Mouse (Mus musculus) neural tube, embryonic 15.5 days (tissue): Measurements from ENCODE around the gene Arhgap25. TPM values are rescaled to one million over a fixed set of nuclear protein-coding genes. Genes with fewer than 3 reads are reported as not detected.

Experiments
- ATAC-seq: fragments of 200-750 bp; cut with Nextera tagmentation; 2 replicates; pipeline ENCODE4 v1.8.0; 2017; ENCODE audit warnings: mild to moderate bottlenecking, moderate TSS enrichment, moderate library complexity; ENCODE audit not compliant: low FRiP score
- H3K27ac ChIP-seq: fragments of 300-500 bp; sonication (generic); replicated peaks from 2 replicates; pipeline ENCODE4 v1.5.1; 2015; ENCODE audit warnings: mild to moderate bottlenecking, inconsistent platforms
- H3K27me3 ChIP-seq: fragments of 300-500 bp; sonication (generic); replicated peaks from 2 replicates; pipeline ENCODE4 v1.6.1; 2015; ENCODE audit warnings: inconsistent platforms
- H3K36me3 ChIP-seq: fragments of 300-500 bp; sonication (generic); 2 replicates; pipeline ENCODE4 v1.6.1; 2015; ENCODE audit warnings: inconsistent platforms
- H3K4me1 ChIP-seq: fragments of 300-500 bp; sonication (generic); 2 replicates; pipeline ENCODE4 v1.6.1; 2015; ENCODE audit warnings: inconsistent platforms
- H3K4me2 ChIP-seq: fragments of 300-500 bp; sonication (generic); 2 replicates; pipeline ENCODE4 v1.6.1; 2015; ENCODE audit warnings: inconsistent platforms, mild to moderate bottlenecking, moderate library complexity
- H3K4me3 ChIP-seq: fragments of 300-500 bp; sonication (generic); replicated peaks from 2 replicates; pipeline ENCODE4 v1.5.1; 2015; ENCODE audit warnings: mild to moderate bottlenecking, inconsistent platforms
- H3K9ac ChIP-seq: fragments of 300-500 bp; sonication (generic); replicated peaks from 2 replicates; pipeline ENCODE4 v1.6.1; 2015; ENCODE audit warnings: mild to moderate bottlenecking, inconsistent platforms
- H3K9me3 ChIP-seq: fragments of 300-500 bp; sonication (generic); replicated peaks from 2 replicates; pipeline ENCODE4 v1.6.1; 2016; ENCODE audit warnings: inconsistent platforms
- WGBS: fragments of 180-500 bp; shearing (Covaris S2); methylation state at CpG from one replicate; pipeline ENCODE4 v1.1.7; 2015; ENCODE audit warnings: mixed read lengths; 5-methylcytosine and 5-hydroxymethylcytosine counted together
- polyA plus RNA-seq: library from polyadenylated mRNA; unstranded; fragments of >200 nt; fragmentation: Nextera tagmentation; extraction: Ambion mirVana; gene quantifications from 2 replicates; pipeline ENCODE4 v1.2.1, GENCODE M21; 2015

Arhgap25 gene
- polyA plus RNA-seq, 1 experiment from 2014 or later = 3.6 TPM

GRCm38 (mm10) chr6:87428487-87429044 is 104.5 kb downstream of the Arhgap25 start, which contains the start of gene Bmp10:
TSS of gene Bmp10 (plus strand) at chr6:87428994.
- no peak within 1 kb of the TSS for H3K9ac ChIP-seq
- no peaks in the 10 kb centered on the region for H3K27me3 ChIP-seq
- ATAC-seq = no peak
- H3K36me3 ChIP-seq = no peaks in the 10 kb centered on the region
- H3K4me1 ChIP-seq = no peaks in the 10 kb centered on the region
- H3K4me2 ChIP-seq = no peak within 1 kb of the TSS
- H3K27ac ChIP-seq = no peak within 1 kb of the TSS
- no peak within 1 kb of the TSS for H3K4me3 ChIP-seq
- WGBS = 79% methylated on average over 7 of the region's 7 CpGs
- H3K9me3 ChIP-seq = no peaks in the 10 kb centered on the region

- H3K4me1 ChIP-seq = no peaks in the 10 kb centered on the region
- no peak for ATAC-seq
- H3K9me3 ChIP-seq = no peaks in the 10 kb centered on the region
- WGBS = 65% methylated on average over 8 of the region's 8 CpGs
- no peaks in the 10 kb centered on the region for H3K36me3 ChIP-seq
- H3K4me2 ChIP-seq = no peak overlapping the region
- no peak overlapping the region for H3K4me3 ChIP-seq
- H3K9ac ChIP-seq = no peak overlapping the region
- H3K27ac ChIP-seq = no peak overlapping the region
- no peaks in the 10 kb centered on the region for H3K27me3 ChIP-seq
Observed at GRCm38 (mm10) chr6:87427616-87428015, 105.4 kb downstream of the Arhgap25 start.

GRCm38 (mm10) chr6:87426954-87427353 is 106.1 kb downstream of the Arhgap25 start:
- no peaks in the 10 kb centered on the region for H3K36me3 ChIP-seq
- 80% methylated on average over 5 of the region's 5 CpGs for WGBS

GRCm38 (mm10) chr6:87424037-87424816 is 108.8 kb downstream of the Arhgap25 start:
- H3K36me3 ChIP-seq = no peaks in the 10 kb centered on the region
- no peak overlapping the region; the same call in 1 of the 2 replicates for H3K9ac ChIP-seq
- ATAC-seq = no peak
- H3K4me1 ChIP-seq = no peaks in the 10 kb centered on the region
- H3K27ac ChIP-seq = no peak overlapping the region
- H3K4me3 ChIP-seq = peak overlapping the region; percentile 26
- H3K4me2 ChIP-seq = peak overlapping the region; percentile 48
- 44% methylated on average over 19 of the region's 19 CpGs for WGBS
- H3K9me3 ChIP-seq = no peaks in the 10 kb centered on the region
- no peaks in the 10 kb centered on the region for H3K27me3 ChIP-seq

More at GRCm38 (mm10) chr6:87426954-87427353, 106.1 kb downstream of the Arhgap25 start:
- H3K4me2 ChIP-seq = no peak overlapping the region
- no peaks in the 10 kb centered on the region for H3K4me1 ChIP-seq
- H3K9ac ChIP-seq = no peak overlapping the region
- no peak overlapping the region for H3K27ac ChIP-seq
- no peaks in the 10 kb centered on the region for H3K27me3 ChIP-seq
- no peak overlapping the region for H3K4me3 ChIP-seq
- no peak for ATAC-seq
- no peaks in the 10 kb centered on the region for H3K9me3 ChIP-seq

- Histone ChIP-seq H3K4me2 (no peak overlapping the region), H3K9me3 (no peaks in the 10 kb centered on the region), H3K4me3 (no peak overlapping the region), H3K36me3 (no peaks in the 10 kb centered on the region), H3K27me3 (no peaks in the 10 kb centered on the region), H3K27ac (no peak overlapping the region), H3K4me1 (no peaks in the 10 kb centered on the region), H3K9ac (no peak overlapping the region)
- ATAC-seq = no peak
- WGBS = 88% methylated on average over 7 of the region's 7 CpGs
Observed at GRCm38 (mm10) chr6:87422304-87422703, 110.8 kb downstream of the Arhgap25 start.

- Histone ChIP-seq H3K27me3 (no peaks in the 10 kb centered on the region), H3K27ac (no peak overlapping the region), H3K9ac (no peak overlapping the region), H3K36me3 (no peaks in the 10 kb centered on the region), H3K9me3 (no peaks in the 10 kb centered on the region), H3K4me3 (no peak overlapping the region), H3K4me1 (peaks cover 6% of the 10 kb centered on the region; the same call in 1 of the 2 replicates), H3K4me2 (no peak overlapping the region)
- WGBS = 13% methylated on average over 3 of the region's 3 CpGs
- no peak for ATAC-seq
Observed at GRCm38 (mm10) chr6:87412011-87412410, 121.0 kb downstream of the Arhgap25 start.

Other genes starting within 250 kb of the Arhgap25 start
- gene Antxr1, start 197.4 kb downstream of the Arhgap25 start, polyA plus RNA-seq = 6.4 and 6.7 TPM in 2 replicates
- not detected in 2 replicates for gene Gkn1, start 182.3 kb downstream of the Arhgap25 start, polyA plus RNA-seq
- not detected in 2 replicates for gene Gkn2, start 159.9 kb downstream of the Arhgap25 start, polyA plus RNA-seq
- gene Gkn3, start 144.3 kb downstream of the Arhgap25 start, polyA plus RNA-seq = 0.42 and 0.57 TPM in 2 replicates
- gene Bmp10, start 104.3 kb downstream of the Arhgap25 start, polyA plus RNA-seq = not detected in 2 replicates
- 3.0 and 3.9 TPM in 2 replicates for gene Prokr1, start 57.5 kb upstream of the Arhgap25 start, polyA plus RNA-seq
- gene Aplf, start 138.9 kb upstream of the Arhgap25 start, polyA plus RNA-seq = 9.0 and 10.7 TPM in 2 replicates
- 4.9 and 6.2 TPM in 2 replicates for gene Efcc1, start 197.6 kb upstream of the Arhgap25 start, polyA plus RNA-seq
- 0.56 and 0.65 TPM in 2 replicates for gene Gp9, start 244.8 kb upstream of the Arhgap25 start, polyA plus RNA-seq